Mouse (Mus musculus) kidney, adult 2 months (tissue): ENCODE data around the gene Top2b. TPM values are rescaled to one million over a fixed set of nuclear protein-coding genes. Genes with fewer than 3 reads are reported as not detected.

ENCODE experiments used
- DNase-seq: peaks from one replicate; pipeline ENCODE4 v3.0.0; 2021
- H3K27ac ChIP-seq: fragments of 200-500 bp; 2 replicates; pipeline ENCODE4 v1.5.1; 2012; ENCODE audit warnings: low read depth, low read length, control low read depth, inconsistent platforms; ENCODE audit not compliant: insufficient read depth
- H3K27me3 ChIP-seq: fragments of 200-500 bp; replicated peaks from 2 replicates; pipeline ENCODE4 v1.6.1; 2012; ENCODE audit warnings: mild to moderate bottlenecking, moderate library complexity, low read length, inconsistent platforms; ENCODE audit not compliant: control insufficient read depth, insufficient read depth
- H3K36me3 ChIP-seq: fragments of 200-500 bp; 2 replicates; pipeline ENCODE4 v1.6.1; 2012; ENCODE audit warnings: mild to moderate bottlenecking, moderate library complexity, low read length, inconsistent platforms; ENCODE audit not compliant: control insufficient read depth, insufficient read depth
- H3K4me1 ChIP-seq: fragments of 200-500 bp; 2 replicates; pipeline ENCODE4 v1.6.1; 2011; ENCODE audit warnings: low read length; ENCODE audit not compliant: control insufficient read depth, insufficient read depth
- H3K4me3 ChIP-seq: fragments of 200-500 bp; 2 replicates; pipeline ENCODE4 v1.5.1; 2011; ENCODE audit warnings: mild to moderate bottlenecking, low read depth, low read length, control low read depth; ENCODE audit not compliant: insufficient read depth
- CTCF ChIP-seq: fragments of 200-500 bp; conservative IDR thresholded peaks from 2 replicates; pipeline ENCODE4 v1.5.1; 2011; ENCODE audit warnings: low read depth, mild to moderate bottlenecking, control low read depth, low read length, moderate library complexity, mixed read lengths; ENCODE audit not compliant: insufficient read depth, insufficient read length
- POLR2A ChIP-seq: fragments of 200-500 bp; IDR thresholded peaks from one replicate; pipeline ENCODE4 v1.6.1; 2011; ENCODE audit warnings: low read depth, low read length, control low read depth
- WGBS: fragments of 180-500 bp; shearing (Covaris S2); methylation state at CpG from one replicate; pipeline ENCODE4 v1.1.7; 2018; 5-methylcytosine and 5-hydroxymethylcytosine counted together
- polyA plus RNA-seq: library from polyadenylated mRNA; depleted of rRNA; stranded (reverse); fragments of >200 nt; gene quantifications from 2 replicates; pipeline ENCODE4 v1.2.3, GENCODE M21; 2012

Gene Top2b
- polyA plus RNA-seq, 1 experiment = 10.5 TPM

GRCm38 (mm10) chr14:16439385-16440126 is 74.6 kb downstream of the Top2b start:
- DNase-seq = peak; percentile 15
- Histone ChIP-seq H3K4me1 (no peaks in the 10 kb centered on the region), H3K4me3 (no peak overlapping the region), H3K27me3 (no peaks in the 10 kb centered on the region), H3K27ac (no peak overlapping the region), H3K36me3 (no peaks in the 10 kb centered on the region; the same call in 1 of the 2 replicates)
- 47% methylated on average over 6 of the region's 6 CpGs for WGBS
- no peak for TF ChIP-seq CTCF
- TF ChIP-seq POLR2A = no peak

GRCm38 (mm10) chr14:16444859-16445258 is 79.9 kb downstream of the Top2b start:
- H3K27ac ChIP-seq = no peak overlapping the region
- H3K27me3 ChIP-seq = no peaks in the 10 kb centered on the region
- H3K4me1 ChIP-seq = 0 out of 2 replicates have a peak, but pooled peaks cover 4% of the 10 kb centered on the region
- TF ChIP-seq POLR2A = no peak
- WGBS = 54% methylated on average over 4 of the region's 4 CpGs
- no peak overlapping the region for H3K4me3 ChIP-seq
- no peaks in the 10 kb centered on the region for H3K36me3 ChIP-seq
- no peak for DNase-seq

GRCm38 (mm10) chr14:16447587-16447986 is 82.6 kb downstream of the Top2b start:
- TF ChIP-seq POLR2A = no peak
- TF ChIP-seq CTCF = 0 out of 2 replicates have a peak, but pooled peaks have one; percentile 23
- WGBS = 55% methylated on average over 3 of the region's 3 CpGs
- Histone ChIP-seq H3K27ac (no peak overlapping the region), H3K27me3 (no peaks in the 10 kb centered on the region), H3K36me3 (no peaks in the 10 kb centered on the region), H3K4me1 (0 out of 2 replicates have a peak, but pooled peaks cover 4% of the 10 kb centered on the region), H3K4me3 (no peak overlapping the region)
- DNase-seq = no peak

- TF ChIP-seq POLR2A = no peak
- no peak for TF ChIP-seq CTCF
- Histone ChIP-seq H3K4me3 (no peak overlapping the region), H3K4me1 (0 out of 2 replicates have a peak, but pooled peaks cover 4% of the 10 kb centered on the region), H3K36me3 (no peaks in the 10 kb centered on the region), H3K27ac (no peak overlapping the region), H3K27me3 (no peaks in the 10 kb centered on the region)
- no peak for DNase-seq
- 54% methylated on average over 4 of the region's 4 CpGs for WGBS
These were observed 83.4 kb downstream of the Top2b start for GRCm38 (mm10) chr14:16448269-16448987.

- H3K27me3 ChIP-seq = no peaks in the 10 kb centered on the region
- WGBS = 75% methylated on average over 1 of the region's 1 CpGs
- TF ChIP-seq CTCF (no peak), POLR2A (no peak)
- DNase-seq = no peak
- H3K36me3 ChIP-seq = no peaks in the 10 kb centered on the region
- no peak overlapping the region for H3K27ac ChIP-seq
- peaks cover 17% of the 10 kb centered on the region for H3K4me1 ChIP-seq
- H3K4me3 ChIP-seq = no peak overlapping the region
These were observed 113.8 kb downstream of the Top2b start for GRCm38 (mm10) chr14:16478606-16479323.

GRCm38 (mm10) chr14:16479521-16479920 is 114.5 kb downstream of the Top2b start:
- peak; percentile 33 for DNase-seq
- peaks cover 21% of the 10 kb centered on the region for H3K4me1 ChIP-seq
- no peak overlapping the region for H3K4me3 ChIP-seq
- no peak for TF ChIP-seq CTCF
- no peak for TF ChIP-seq POLR2A
- WGBS = 74% methylated on average over 2 of the region's 2 CpGs
- peak overlapping the region; percentile 26; the same call in 1 of the 2 replicates for H3K27ac ChIP-seq
- no peaks in the 10 kb centered on the region for H3K27me3 ChIP-seq
- no peaks in the 10 kb centered on the region for H3K36me3 ChIP-seq

- no peak overlapping the region for H3K4me3 ChIP-seq
- no peaks in the 10 kb centered on the region for H3K27me3 ChIP-seq
- H3K27ac ChIP-seq = no peak overlapping the region
- H3K36me3 ChIP-seq = no peaks in the 10 kb centered on the region
- H3K4me1 ChIP-seq = peaks cover 23% of the 10 kb centered on the region
- 32% methylated on average over 6 of the region's 6 CpGs for WGBS
- TF ChIP-seq POLR2A = no peak
- no peak for TF ChIP-seq CTCF
- peak; percentile 53 for DNase-seq
These were observed 115.6 kb downstream of the Top2b start for GRCm38 (mm10) chr14:16480621-16481020.
